Mouse (Mus musculus): ENCODE results near the gene Ccdc6.

The Ccdc6 gene

DNA sequence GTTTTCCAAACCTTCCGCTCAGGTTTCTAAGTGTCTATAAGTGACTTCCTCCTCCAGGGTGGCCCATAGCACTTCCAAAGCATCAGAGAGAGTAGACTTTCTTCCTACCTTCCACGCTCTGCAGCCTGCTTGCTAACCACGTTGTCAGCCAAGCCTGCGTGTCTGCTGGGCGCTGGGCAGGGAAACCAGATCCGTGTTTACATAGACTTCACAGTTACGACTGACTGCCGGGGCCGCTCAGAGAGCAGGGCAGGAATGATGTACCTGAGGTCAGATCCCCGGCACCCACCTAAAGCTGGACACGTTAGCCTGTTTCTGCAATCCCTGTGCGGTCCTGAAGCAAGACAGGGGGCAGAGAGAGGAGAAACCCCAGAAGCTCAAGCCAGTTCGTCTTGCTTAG lies 71.5 kb downstream of the Ccdc6 start:
- no peak for DNase-seq (ENCODE audit: low spot score)

DNA sequence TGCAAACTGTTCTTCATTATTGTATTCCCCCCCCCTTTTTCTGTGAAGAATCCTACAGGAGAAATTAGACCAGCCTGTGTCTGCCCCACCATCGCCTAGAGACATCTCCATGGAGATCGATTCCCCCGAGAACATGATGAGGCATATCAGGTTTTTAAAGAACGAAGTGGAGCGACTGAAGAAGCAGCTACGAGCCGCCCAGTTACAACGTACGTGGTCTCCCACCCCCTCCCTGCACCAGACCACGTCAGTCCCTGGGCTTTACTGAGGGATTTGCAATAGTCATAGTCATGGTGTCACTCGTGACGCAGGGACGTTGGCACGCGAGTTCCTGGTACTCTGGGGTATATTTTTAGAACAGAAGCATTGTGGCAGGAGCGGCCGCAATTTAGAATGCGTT lies 72.1 kb downstream of the Ccdc6 start:
- no peak for DNase-seq (ENCODE audit: low spot score)

DNA sequence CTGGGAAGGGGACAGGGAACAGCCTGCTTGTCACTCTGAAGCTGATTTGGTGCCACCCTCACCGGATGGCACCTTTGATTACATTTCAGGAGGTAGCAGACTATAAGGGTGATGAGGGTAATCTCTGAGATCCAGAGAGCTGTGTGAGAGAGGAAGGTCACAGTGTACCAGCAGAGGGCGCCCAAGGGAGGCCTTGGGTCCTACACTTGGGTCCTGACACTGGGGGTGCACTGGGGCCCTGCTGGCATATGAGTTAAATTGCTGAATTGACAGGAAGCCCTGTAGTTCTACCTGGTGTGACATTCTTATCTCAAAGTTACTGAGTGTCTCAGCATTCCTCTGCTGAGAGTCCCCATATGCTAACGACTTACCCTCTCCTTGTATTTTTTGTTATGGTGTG lies 76.4 kb downstream of the Ccdc6 start:
- DNase-seq (ENCODE audit: low spot score) = peak; percentile 76

DNA sequence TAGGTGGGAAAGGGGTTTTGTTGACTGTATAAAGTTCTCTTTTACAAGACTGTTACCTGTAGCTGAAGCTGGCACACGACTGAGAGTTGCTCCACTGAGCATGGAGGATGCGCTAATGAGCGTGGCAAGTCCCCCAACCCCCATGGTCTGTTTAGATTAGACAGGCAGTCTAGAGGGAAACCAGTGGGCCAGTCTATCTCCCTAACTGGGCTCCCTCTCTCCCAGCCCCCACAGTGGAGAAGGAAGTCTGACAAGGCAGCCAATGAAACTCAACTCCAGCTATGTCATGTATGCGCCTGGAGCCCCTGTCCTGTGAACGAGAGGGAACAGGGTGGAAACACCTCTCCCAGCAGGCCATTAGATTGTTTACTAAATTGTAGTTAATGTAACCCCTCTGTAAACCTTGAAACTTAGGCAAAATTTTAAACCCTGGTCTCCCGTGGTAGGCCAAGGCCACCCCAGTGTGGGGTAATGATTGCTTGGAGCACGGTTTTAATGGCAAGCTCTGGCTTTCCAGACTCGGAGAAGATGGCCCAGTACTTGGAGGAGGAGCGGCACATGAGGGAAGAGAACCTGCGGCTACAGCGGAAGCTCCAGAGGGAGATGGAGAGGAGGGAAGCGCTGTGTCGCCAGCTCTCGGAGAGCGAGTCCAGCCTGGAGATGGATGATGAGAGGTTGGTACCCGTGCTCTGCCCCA lies 77.7 kb downstream of the Ccdc6 start:
- DNase-seq (ENCODE audit: low spot score) = no peak

DNA sequence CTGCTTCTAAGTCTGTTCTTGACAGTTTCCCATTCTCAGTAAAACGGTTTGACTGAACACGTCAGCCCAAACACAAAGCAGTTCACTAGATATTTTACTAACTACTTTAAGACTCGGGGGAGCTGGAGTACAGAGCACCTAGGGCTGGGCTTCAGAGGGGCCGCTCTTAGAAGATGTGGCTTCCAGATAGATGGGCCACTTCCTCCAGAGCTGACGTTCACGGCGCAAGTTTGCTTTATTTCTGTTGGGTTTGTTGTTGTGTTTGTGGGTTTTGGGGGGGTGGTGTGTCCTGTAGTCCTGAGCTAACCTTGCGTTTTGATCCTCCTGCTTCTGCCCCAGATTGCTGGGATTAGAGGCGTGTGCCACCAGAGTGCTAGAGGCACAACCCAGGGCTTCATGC lies 83.8 kb downstream of the Ccdc6 start:
- DNase-seq (ENCODE audit: low spot score) = no peak

DNA sequence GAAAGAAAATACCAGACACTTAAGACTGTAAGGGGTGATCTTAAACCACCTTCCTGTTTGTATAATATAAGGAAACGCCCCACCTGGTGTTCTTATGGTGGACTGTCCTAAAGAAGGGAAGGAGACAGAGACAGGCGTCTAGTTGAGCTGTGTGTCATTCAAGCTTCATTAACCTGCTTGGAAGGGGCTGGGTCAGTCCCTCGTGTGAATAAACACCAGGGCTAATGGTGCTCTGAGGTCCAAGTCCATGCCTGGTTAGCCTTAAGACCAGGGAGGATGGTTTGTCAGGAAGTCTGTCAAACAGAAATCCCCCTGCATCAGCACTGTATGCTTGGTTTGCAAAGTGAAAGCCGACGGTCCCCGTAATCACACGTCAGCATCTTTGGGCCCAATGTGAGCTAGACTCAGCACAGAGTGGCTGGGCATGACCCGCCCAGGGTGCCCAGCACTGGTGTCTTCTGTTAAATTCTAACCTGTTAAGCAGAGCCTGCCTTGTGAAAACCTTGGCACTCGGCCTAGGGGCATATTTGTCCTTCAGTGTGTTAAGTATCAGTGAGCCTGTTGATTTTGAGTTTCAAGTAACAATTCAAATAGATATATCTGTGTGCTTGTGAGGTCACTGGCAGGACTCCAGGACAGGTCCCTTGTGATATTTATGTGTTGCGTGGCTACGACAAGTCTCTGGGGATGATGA lies 84.5 kb downstream of the Ccdc6 start:
- DNase-seq (ENCODE audit: low spot score) = no peak

DNA sequence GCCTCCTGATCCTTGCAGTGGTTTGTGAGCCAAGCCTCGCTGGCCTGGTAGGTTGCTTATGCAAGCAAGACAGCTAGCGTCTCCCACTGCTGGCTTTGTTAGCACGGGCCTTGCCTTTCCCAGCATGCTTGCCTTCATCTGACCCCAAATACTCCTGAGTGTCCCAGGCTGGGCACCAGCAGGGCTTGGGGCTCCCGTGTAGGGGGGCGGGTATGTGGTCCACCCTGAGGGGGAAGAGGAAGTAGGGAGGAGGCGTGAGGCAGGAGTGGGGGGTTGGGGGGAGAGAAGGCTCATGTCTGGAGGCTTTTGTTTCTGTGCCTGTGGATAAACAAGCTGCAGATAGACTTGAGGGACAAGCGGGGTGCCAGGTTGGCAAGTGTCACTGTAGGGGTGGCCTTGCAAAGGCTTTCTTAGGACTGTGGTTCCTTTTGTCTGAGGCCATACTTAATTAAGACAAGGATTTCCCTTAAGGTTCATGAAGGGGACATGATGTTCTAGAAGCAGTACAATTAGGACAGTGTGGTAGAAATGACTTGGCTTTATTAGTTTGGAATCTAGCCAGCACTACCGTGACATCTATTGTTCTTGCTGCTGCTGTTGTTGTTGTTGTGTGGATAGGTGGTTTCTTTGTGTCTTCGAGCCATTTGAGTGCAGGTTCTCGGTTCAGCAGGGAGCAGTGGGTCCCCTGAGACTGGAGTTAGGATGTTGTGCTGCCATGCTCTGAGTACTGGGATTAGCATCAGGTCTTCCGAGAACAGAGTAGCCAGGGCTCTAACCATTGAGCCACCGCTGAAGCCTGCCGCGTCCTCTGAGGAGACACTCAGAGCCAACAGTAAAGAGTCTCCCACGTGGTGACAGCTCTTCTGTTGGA lies 86.5 kb downstream of the Ccdc6 start:
- no peak for DNase-seq (ENCODE audit: low spot score)

DNA sequence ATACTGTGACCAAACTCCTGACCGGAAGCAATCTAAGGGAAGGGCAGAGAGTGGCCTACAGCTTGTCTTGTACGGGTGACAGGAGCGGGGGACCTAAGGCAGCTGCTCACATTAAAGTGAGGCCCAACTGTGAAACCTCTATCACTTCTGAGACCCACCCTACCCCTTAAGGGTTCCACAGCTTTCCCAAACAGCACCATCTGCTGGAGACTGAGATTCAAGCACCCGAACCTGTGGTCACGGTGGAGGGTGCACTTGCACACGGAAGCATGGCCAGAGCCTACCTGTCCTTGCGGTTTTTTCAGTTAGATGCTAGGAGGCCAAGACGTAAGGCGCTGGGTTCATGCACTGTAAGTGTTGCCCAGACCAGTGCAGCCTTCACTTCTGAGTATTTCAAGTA lies 89.2 kb downstream of the Ccdc6 start:
- DNase-seq (ENCODE audit: low spot score) = peak; percentile 65

DNA sequence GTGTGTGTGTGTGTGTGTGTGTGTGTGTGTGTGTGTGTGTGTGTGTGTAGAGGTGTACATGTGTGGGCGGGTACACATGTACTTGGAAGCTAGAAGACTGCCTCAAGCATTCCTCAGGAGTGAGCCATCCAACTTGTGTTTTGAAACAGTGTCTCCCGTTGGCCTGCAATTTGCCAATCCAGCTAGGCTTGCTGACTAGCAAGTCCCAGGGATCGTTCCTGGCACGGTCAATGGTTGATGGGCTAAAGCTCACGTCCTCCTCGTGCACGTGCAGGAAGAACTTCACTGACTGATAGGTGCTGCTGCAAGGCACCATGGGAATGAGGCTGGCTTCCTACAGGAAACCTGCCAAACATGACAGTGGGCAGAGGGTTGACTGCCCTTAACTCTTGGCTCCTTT lies 89.7 kb downstream of the Ccdc6 start:
- no peak for DNase-seq (ENCODE audit: low spot score)

DNA sequence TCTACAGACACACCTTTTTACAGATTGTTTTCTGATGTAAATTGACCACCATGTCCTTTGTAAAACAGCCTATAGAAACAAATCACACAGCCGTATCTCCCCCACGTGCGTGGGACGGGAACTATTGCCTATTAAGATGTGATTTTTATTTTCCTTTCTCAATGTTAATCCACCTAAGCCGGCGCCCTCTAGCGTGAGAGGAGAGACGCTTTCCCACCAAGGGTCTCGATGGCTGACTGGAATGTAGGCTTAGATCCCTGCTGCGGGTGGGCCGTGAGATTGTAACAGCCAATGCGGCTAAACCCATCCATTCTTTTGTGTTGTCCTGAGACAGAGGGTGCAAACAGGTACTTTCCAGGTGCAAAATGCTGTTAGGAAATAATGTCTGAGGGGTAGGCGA lies 92.9 kb downstream of the Ccdc6 start:
- DNase-seq (ENCODE audit: low spot score) = peak; percentile 66

DNA sequence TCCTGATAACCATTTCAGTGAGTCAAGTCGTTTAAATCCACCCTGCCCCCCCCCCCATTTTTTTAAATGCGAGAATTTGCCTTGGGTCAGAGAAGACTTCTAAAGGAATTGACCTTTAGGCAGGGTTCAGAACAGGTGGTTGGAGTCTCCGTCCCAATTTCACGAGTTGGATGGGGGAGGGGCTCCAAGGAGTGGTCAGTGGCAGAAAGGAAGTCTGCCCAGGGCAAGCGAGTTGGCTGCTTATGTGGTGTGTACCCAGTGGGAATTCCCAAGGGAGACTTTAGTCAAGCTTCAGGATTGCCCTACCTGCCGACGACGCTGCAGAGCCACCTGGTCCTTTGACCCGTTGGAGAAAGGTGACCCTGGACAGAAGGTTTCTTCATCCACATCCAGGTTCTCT lies 97.4 kb downstream of the Ccdc6 start:
- no peak for DNase-seq (ENCODE audit: low spot score)

DNA sequence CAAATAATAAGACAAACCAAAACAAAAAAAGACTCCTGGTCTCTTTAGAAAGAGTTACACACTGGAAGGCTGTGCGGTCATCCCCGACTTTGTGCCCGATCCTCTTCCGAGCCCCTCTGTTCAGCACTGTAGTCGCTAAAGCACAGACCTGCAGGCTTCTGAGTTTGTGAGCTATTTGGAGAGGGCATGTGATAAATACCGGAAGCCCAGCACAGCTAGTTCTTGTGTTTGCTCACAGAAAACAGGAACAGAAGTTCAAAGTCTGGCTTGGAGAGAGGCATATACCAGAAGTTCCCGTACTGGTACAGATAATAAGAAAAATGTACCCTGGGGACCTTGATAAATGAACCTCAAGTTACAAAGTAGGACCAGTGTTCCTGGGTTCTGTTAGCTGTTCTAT lies 98.4 kb downstream of the Ccdc6 start:
- DNase-seq (ENCODE audit: low spot score) = no peak

DNA sequence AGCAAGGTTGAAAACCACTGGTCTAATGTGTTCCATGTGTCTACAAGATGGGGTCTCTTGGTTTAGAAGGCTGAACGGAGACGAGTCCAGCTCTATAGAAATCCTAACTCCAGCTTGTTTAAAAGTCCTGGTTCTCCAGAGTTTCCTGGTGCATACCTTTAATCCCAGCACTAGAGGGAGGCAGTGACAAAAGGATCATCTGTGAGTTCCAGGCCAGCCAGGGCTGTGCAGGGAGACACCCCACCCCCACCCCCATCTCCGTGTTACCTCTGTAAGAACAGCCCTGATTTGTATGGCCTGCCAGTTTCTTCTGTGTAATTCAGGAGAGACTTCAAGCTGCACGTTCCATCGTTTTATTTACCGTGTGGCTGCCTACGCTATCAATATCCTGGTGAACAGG lies 98.9 kb downstream of the Ccdc6 start:
- peak; percentile 49 for DNase-seq (ENCODE audit: low spot score)

DNA sequence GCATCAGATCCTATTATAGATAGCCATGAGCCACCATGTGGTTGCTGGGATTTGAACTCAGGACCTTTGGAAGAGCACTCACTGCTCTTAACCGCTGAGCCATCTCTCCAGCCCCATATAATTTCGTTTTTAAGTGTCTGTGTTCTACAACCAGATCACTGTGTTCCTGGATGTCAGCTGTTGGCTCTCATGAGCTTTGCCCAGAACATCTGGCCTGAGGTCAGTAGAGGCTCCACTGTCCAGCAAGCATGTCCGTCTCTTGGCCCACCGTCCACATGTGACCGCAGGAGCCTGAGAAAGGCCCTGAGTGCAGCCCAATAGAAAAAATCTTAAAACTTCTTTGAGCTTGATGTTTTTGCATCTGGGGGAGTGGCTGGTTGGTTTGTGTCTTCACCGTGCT lies 99.7 kb downstream of the Ccdc6 start:
- DNase-seq (ENCODE audit: low spot score) = no peak

DNA sequence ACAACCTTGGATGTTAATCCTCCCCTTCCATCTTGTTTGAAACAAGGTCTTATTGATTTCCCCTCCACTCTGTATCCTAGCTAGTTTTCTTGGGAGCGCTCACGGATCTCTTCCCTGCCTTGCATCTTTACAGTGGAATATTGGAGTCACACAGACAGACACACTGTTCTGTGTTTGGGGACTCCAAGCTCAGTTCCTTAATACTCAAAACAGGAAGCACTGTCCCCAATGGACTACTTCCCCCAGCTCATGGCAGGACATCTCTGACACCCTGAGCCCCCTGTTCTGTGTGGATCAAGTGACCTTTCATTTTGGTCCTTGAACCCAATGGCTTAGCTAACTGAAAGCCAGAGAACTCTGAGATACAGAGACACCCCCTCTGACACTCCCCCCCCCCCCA lies 100.7 kb downstream of the Ccdc6 start:
- DNase-seq (ENCODE audit: low spot score) = no peak

DNA sequence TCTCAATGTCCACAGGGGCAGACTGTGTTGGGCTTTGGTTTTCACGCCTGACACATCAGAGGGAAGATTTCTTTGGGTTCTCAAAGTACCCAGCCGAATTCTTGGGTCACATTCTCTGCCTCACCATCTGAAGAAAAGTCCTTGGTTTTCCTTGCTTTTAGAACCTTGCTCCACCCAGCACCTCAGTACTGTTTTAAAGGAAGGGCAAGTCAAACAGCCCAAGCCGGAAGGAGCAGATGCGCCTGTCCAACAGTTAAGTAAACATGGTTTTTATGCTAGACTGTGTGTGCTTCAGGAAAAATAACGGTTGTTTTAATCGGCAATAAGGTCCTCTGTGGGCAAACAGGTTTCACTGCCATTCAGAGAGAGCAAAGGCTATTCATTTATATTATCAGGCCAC lies 101.1 kb downstream of the Ccdc6 start:
- DNase-seq (ENCODE audit: low spot score) = no peak

DNA sequence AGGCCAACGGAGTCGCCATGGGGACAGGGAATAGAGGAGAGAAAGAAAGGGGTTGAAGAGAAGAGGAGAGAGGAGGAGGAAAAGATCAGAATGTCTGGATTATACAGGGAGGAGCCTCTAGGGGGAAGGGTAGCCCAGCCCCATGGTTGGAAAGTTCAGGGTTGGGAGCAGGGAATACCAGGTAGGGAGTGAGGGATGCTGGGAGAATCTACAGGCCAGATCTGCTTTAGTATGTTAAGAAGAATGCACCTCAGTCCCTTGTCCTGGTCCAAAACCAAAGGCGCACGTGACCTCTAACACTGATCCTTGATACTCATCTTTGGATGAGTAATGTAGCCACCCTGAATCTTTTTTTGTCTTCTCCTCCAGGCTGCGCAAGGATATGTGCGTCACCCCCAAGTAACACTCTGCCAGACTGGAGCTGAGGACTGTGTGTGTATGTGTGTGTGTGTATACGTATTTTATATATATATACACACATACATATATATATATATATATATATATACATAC lies 102.1 kb downstream of the Ccdc6 start:
- no peak for DNase-seq (ENCODE audit: low spot score)

DNA sequence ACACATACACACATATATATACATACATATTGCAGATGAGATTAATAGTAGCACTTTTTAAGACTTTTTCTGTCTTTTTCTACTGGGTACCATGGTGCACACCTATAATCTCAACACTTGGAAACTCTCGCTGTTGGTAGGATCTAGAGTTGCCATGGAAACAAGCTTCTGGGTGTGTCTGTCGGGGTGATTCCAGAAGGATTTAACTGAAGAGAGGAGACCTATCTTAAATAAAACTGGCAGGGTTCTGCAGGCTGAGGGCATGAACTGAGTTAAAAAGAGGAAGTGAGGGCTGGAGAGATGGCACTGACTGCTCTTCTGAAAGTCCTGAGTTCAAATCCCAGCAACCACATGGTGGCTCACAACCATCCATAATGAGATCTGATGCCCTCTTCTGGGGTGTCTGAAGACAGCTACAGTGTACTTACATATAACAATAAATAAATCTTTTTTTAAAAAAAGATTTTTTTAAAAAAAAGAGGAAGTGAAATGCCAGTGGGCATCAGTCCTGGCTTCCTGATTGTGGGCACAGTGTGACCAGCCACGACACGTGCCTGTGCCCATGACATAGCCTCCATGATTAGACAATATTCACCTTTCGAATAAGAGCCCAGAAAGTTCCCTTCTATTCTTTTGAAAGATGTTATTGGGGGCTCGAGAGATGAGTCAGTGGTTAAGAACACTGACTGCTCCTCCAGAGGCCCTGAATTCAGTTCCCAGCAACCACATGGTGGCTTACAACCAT lies 102.7 kb downstream of the Ccdc6 start:
- DNase-seq (ENCODE audit: low spot score) = no peak

DNA sequence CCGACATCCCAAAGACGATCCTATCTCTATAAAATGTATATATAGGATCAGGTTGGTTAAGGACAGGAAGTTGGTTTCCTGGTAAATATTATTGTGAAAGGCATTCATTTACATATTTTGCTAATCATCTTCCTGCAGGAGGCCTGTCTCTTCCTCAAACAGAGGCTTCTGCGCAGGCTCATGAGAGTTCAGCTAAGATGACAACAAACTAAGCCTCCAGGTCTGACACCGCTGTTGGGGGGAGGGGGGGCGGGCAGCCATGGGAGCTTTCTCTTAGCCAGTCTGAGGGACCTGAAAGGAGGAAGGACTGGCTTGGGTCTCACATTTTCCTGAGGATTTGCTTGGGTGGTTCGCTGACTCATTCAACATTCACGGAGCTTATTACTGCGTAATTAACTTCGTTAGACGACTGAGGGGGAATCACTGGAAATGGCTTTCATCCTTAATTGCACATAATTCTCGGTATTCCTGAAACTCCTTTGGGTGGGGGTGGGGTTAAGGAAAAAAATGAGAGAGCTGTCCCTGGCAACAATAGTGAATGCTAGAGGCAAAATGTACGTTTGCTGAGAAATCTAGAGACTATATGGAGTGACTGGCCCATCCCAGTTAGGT lies 104.1 kb downstream of the Ccdc6 start:
- DNase-seq (ENCODE audit: low spot score) = peak; percentile 22

DNA sequence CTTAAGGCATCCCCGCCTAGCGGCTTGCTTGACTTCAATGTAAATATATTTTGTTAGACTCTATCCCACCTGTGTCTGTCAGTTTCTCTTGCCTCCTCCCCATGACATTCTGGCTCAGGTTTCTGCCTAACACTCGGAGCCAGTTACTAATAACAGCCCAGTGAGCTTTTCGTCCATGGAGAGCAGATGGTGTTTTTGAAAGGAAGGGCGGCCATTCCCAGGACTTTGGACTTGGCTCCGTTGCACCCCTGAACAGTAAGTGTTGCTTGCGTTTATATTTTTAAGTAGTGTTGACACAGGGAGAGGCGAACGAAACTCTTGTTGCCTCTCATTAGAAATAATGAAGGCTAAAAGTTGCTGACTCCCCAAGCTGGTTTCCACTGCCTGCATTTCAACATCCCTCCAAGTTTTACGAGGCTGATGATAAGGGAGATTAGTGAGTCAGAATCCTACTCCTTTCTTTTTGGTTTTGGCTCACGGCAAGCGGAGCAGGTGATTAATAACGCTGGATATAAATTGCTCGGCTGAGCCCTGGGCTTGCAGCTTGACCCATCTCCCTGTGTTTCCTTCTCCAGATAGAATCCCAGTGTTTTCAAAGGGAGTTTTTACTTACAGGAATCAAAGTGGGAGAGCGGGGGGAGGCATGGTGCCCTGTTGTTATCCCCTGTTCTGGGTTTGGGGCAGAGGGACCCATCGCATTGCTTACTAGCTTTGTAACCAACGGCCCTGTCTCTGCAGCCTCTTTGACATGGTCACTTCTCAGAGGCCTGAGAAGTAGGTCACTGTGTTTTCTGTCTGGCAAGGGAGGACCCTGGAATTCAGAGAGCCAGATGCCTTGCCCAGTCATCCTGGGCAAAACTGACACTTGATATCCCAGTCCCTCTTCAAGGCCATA lies 107.8 kb downstream of the Ccdc6 start, which contains the start of gene Mrln:
TSS of gene Mrln (plus strand) at position 160 of the 895 bp plus-strand sequence.
- DNase-seq (ENCODE audit: low spot score) = peak; percentile 55

DNA sequence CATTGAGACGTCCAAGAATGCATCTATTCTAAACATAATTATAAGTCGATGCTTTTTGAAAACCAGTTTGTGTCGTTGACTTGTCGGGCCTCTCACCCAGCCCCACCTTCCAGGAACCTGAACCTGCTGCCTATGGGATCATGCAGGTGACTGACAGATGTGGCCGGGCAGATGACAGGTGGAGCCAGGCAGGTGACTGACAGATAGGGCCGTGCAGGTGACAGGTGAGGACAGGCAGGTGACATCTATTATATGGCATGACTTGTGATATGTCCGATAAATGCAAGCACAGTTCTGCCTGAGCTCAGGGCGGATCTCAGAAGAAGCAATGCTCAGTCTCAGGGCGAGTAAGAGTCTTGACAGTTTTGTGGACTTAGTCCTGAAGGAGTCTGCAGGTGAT lies 114.4 kb downstream of the Ccdc6 start:
- no peak for DNase-seq (ENCODE audit: low spot score)
